Mouse (Mus musculus) liver, embryonic 14.5 days (tissue): Measurements from ENCODE around the gene Mcpt4.

Experiments used
- CTCF ChIP-seq: IDR thresholded peaks from 2 replicates; pipeline ENCODE4 v1.5.1; 2016; ENCODE audit warnings: antibody characterized with exemption, low read depth, control low read depth
- EP300 ChIP-seq: IDR thresholded peaks from 2 replicates; pipeline ENCODE4 v1.6.1; 2016; ENCODE audit warnings: antibody characterized with exemption, low read depth

DNA sequence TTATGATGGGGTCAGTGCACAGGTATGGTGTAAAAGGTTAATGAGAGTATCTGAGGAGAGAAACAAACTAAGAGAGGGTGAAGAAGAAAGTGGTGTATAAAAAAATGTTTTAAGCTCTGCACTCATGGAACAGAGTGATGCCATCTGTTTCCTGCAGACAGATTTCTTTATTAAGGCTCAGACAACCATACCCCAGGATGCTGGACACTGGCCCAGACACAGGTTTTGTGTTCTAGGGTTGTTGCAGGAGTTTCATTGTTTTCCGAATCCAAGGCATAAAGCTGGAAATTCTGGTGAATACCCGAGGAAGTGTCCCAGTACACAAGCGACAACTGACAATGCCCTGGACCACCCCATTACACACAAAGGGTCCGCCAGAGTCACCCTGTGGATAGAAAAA, 19.9 kb upstream of the Mcpt4 start:
- no peak for TF ChIP-seq EP300
- no peak for TF ChIP-seq CTCF
